Mouse (Mus musculus) heart, postnatal 10 days (tissue): ENCODE results near the gene Psen1. TPM values are rescaled to one million over a fixed set of nuclear protein-coding genes. Genes with fewer than 3 reads are reported as not detected.

Experiments
- DNase-seq, 2 experiments: peaks; one replicate each; pipeline ENCODE4 v3.0.0; 2021
- intact Hi-C: fragments of 180-260 bp; cut with DNase I; formaldehyde crosslinking; loops from one replicate; pipeline ENCODE4 v1.15.1; 2025
- total RNA-seq, 2 experiments: library from RNA; stranded (reverse); gene quantifications; 2 replicates each; pipeline ENCODE4 v1.2.3; 2021

The Psen1 gene
- total RNA-seq, 2 experiments from 2014 or later: 35.0 to 44.9 TPM

GRCm38 (mm10) chr12:83719431-83719830, 31.5 kb downstream of the Psen1 start:
- intact Hi-C loops: loop anchor here (10.0 kb wide), 1 partner anchor 315 kb away; the partner anchor contains the start of genes Acot4 and Gm49366

GRCm38 (mm10) chr12:83721281-83721680, 33.3 kb downstream of the Psen1 start:
- intact Hi-C loops: no loop called here

More at GRCm38 (mm10) chr12:83719431-83719830, 31.5 kb downstream of the Psen1 start:
- no peak for DNase-seq

GRCm38 (mm10) chr12:83723037-83723436, 35.1 kb downstream of the Psen1 start:
- intact Hi-C loops: no loop called here

More at GRCm38 (mm10) chr12:83721281-83721680, 33.3 kb downstream of the Psen1 start:
- DNase-seq: no peak

GRCm38 (mm10) chr12:83726510-83727308, 38.8 kb downstream of the Psen1 start:
- intact Hi-C loops: no loop called here
- no peak for DNase-seq

More at GRCm38 (mm10) chr12:83723037-83723436, 35.1 kb downstream of the Psen1 start:
- no peak for DNase-seq

- intact Hi-C loops: no loop called here
- DNase-seq: no peak
These were observed 44.3 kb downstream of the Psen1 start for GRCm38 (mm10) chr12:83732225-83732624.

DNA sequence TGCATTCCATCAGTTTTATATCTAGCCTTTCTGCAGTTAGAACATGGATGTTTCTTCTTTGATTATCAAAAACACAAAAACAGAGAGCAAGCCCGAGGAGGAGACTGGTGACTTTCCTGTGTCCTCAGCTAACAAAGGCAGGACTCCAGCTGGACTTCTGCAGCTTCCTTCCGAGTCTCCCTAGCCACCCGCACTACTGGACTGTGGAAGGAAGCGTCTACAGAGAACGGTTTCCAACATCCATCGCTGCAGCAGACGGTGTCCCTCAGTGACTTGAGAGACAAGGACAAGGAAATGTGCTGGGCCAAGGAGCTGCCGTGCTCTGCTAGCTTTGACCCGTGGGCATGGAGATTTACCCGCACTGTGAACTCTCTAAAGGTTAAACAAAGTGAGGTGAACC, 46.1 kb downstream of the Psen1 start:
- intact Hi-C loops: no loop called here
- peak; percentile 28 to 30 for DNase-seq

DNA sequence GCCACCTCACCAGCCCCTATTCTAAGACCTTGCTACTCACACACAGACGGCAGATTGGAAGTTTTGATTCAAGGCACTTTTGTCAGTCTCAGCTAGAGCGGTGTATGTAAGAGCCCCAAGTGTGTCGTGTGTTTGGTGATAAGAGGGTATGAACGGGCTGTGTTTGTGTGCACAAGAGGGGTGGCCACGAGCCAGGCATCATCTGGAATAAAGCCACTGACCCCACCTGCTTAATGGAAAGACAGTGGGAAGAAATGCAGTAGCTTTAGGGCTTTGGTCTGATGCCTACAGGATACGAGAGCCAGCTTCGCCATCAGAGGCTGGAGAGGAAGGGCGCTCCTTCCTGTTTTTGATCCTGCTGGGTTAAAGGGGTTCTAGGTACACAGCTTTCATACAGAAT, 48.3 kb downstream of the Psen1 start:
- DNase-seq: peak in 1 of 2 experiments; percentile 20
- intact Hi-C loops: loop anchor here (2.0 kb wide), 1 partner anchor 27 kb away; the partner anchor contains the start of gene Papln

- intact Hi-C loops: no loop called here
- DNase-seq: no peak
These were observed 50.7 kb downstream of the Psen1 start for GRCm38 (mm10) chr12:83738651-83739050.

DNA sequence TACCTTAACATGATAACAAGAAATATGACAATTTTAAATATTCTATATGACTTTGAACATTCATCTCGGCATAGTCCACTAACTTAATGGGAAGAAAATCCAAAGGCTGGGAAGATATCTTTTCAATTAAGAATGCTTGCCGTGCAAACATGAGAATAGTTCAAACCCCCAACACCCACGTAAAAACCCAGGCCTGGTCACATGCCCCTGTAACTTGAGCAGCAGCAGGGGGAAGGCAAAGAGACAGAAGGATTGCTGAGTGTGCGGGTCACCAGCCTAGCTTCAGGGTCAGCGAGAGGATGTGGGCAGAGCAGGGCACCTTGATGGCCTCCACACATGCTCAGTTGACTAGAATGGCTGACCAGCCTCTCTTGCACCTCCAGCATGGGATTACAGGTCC, 53.8 kb downstream of the Psen1 start:
- intact Hi-C loops: no loop called here
- no peak for DNase-seq

- intact Hi-C loops: no loop called here
- DNase-seq: no peak
These were observed 54.9 kb downstream of the Psen1 start for GRCm38 (mm10) chr12:83742834-83743233.

GRCm38 (mm10) chr12:83743712-83744111, 55.8 kb downstream of the Psen1 start:
- intact Hi-C loops: no loop called here
- no peak for DNase-seq

- intact Hi-C loops: no loop called here
- DNase-seq: no peak
These were observed 61.2 kb downstream of the Psen1 start for GRCm38 (mm10) chr12:83749186-83749585.

DNA sequence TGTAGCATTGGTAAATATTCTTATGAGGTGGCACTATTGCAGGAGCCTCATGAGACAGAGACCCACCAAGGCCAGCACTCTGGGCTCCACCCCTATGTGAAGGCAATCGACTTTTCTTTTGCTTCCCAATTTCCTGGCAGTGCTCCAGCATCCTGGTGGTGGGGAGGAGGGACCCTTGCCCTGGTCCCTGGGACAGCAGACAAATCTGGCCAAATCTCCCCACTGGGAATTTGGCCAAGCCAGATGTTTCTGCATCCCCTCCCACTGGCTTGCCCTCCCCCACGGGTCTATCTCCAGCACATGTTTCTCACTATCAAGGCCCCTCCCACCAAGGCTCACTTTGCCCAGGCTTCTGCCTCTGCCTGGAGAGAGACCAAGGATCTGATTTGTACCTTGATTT, 64.5 kb downstream of the Psen1 start:
- peak in 1 of 2 experiments; percentile 41 for DNase-seq
- intact Hi-C loops: no loop called here

- intact Hi-C loops: no loop called here
- DNase-seq: no peak
These were observed 70.8 kb downstream of the Psen1 start for GRCm38 (mm10) chr12:83758735-83759134.

DNA sequence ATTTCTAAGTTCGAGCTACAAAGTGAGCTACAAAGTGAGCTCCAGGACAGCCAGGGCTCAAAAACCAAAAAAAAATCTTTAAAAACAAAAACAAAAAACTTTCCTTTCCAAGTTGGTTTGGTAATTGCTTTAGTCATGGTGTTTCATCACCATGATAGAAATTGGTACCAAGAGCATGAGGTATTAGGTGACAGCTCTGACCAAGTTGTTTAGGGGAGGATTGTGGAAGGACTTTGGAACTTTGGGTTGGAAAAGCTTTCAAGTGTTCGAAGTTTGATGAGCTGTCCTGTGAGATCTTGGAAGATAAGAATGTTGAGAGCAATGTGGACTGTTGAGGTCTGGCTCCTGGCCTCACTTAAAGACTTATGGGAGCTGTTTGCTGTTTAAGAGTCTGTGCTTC, 72.2 kb downstream of the Psen1 start:
- no peak for DNase-seq
- intact Hi-C loops: no loop called here

DNA sequence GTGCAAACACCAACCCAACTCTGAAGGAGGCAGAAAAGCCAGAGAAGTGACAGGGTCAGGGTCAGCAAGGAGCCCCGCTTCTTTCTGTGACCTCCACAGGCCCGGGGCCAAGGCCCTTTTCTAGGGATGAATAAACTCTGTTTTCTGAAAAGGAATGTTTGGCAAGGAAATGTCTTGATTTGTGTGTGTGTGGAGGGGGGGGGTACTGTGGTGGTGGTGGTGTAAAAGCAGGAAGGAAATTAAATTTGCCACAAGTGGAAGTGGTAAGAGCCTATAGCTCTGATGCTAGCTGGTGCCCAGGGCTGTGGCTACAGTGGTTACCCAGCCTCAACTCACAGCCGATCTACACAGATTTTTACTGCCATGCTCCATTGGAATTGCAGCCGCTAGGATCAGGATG, 74.8 kb downstream of the Psen1 start:
- intact Hi-C loops: loop anchor here (2.0 kb wide), 1 partner anchor 26 kb away; no protein-coding TSS in a partner anchor
- peak in 1 of 2 experiments; percentile 32 for DNase-seq

DNA sequence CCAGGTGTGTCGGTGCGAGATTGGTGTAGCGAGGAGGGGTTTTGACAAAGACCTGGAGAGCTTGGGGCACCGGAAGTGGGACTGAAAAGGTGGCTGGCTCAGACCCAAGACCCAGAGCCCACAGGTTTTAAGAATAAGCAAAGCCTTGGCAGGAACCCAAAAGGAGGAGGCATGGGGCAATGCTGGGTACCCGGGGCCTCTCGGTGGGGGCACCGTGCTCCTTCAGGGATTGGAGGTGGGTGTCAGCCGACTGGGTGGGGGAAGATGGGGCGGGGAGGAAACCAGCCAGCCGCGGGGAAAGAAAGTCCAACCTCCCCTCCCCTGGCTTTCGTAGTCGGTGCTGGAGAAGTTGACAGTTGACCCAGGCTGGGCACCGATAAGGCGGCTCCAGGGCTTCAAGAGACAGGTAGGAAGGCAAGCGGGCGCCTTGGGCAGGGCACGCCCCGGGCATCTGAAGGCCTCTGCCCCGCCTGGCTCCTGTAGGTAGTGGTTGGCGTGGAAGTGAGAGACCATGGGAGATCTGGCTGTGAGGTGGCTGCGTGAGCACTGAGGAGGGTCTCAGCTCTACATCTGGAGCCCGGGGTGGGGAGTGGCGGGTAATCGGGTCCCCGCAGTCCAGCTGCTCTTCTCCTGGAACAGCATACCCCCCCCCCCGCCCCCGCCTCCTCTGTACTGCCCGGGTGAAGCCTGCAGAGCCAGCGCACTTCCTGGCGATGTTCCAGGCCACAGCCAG, 75.5 kb downstream of the Psen1 start, which contains the start of gene Papln:
Gene Papln (plus strand): TSS at position 324 of the 733 bp plus-strand sequence.
- intact Hi-C loops: loop anchor here (2.0 kb wide), 1 partner anchor 27 kb away; no protein-coding TSS in a partner anchor
- DNase-seq: peak; percentile 32 to 37

GRCm38 (mm10) chr12:83764044-83764365, 76.1 kb downstream of the Psen1 start:
- intact Hi-C loops: no loop called here
- DNase-seq: no peak

DNA sequence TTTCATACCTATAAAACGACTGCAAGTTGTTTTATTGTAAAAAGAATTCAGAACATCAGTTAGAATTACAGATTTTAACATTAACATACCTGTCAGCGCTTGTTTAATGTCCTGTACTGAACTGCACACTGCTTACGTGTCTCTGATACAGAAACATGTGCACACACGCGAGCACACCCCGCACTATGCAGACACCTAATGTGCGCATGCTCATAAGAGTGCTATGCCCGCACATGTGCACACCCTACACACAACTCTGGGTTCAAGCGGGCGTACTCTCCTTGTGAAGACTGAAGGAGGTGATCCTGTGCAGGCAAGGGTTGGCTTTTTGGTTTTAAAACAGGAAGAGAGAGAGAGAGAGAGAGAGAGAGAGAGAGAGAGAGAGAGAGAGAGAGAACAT, 76.6 kb downstream of the Psen1 start:
- DNase-seq: no peak
- intact Hi-C loops: no loop called here

DNA sequence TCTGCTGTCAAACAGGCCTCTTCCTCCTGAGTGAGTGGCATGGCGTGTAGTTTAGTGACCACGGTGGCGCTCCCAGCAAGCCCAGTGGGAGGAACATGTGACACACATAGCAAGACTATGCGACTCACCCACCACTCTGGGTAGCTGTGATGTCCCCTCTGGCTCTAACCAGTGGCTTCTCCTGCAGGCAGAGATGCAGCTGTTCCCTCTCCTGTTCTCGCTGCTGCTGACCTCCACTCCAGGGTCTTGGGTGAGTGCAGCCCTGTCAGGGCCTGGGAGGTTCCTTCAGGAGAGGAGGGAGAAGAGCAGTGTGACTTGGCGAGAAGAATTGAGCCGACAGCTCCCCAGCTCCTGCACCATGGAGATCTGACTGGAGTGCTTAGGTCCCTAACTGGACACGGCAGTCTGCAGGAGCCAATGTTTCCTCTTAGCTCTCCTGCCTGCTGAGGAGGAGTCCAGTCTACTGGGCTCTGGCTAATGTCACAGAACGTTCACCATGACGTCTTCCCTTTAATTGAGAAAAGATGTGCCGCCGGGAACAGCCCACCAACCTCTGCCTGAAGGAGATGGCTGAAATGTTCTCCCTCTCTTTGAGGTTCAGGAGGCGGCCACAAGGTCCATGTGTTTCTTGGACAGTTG, 78.1 kb downstream of the Psen1 start:
- intact Hi-C loops: no loop called here
- DNase-seq: no peak

DNA sequence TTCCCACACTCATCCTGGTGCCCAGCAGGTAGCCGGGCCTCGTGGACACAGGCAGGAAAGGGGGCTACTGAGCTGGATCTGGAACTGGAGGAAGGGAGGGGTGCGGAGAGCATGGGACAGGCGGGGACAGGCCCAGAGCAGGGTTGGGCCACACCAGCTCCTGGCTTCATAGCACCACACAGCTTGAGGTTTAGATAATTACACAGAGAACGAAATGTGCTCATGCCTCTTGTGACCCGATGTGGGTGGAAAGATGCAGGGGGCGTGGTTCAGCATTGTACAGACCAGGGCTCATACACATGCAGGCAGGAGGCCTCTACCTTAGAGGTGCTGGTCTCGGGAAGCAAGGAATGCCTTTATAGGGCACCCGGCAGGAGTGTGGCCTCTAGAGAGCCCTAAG, 79.9 kb downstream of the Psen1 start:
- no peak for DNase-seq
- intact Hi-C loops: no loop called here
